Mouse (Mus musculus): ENCODE results near the gene Junb.

The Junb gene

DNA sequence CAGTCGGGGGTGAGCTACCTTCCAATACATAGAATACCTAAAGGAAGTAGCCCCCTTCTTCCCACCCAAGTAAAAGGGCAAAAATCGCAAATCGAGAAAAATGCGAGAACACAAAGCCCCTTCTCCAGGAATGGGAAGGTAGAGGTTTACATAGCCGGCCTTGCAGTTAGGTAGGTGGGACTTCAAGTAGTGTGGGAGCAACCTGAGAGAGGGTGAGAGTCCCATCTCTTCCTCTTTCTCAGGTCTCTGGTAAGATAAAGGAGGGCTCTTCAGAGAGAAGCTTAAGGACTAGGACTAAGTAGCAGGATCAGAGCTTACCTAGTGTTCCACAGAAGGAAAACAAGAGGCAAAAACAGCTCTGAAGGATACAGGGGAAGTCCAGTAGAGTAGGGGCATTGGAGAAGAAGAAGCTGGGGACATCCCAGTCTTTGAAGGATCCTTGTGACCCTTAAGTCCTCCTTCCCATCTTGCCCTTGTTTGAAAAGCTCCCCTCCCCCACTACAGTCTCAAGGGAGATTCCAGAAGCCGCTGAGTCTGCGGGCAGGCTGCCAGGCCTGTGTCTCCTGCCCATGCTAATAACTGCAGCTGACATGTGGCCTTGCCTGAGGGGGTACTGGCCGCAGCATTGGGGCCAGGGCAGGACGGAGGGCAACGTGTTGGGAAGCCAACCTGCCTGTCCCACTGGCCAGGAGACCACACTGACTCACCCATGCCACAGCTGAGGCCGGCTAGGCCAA is 2.3 kb upstream of the Junb start:
- no peak for TF ChIP-seq GATA4 (IDR thresholded peaks at IDR 0.05; ENCODE audit: insufficient replicate concordance, low read length)

DNA sequence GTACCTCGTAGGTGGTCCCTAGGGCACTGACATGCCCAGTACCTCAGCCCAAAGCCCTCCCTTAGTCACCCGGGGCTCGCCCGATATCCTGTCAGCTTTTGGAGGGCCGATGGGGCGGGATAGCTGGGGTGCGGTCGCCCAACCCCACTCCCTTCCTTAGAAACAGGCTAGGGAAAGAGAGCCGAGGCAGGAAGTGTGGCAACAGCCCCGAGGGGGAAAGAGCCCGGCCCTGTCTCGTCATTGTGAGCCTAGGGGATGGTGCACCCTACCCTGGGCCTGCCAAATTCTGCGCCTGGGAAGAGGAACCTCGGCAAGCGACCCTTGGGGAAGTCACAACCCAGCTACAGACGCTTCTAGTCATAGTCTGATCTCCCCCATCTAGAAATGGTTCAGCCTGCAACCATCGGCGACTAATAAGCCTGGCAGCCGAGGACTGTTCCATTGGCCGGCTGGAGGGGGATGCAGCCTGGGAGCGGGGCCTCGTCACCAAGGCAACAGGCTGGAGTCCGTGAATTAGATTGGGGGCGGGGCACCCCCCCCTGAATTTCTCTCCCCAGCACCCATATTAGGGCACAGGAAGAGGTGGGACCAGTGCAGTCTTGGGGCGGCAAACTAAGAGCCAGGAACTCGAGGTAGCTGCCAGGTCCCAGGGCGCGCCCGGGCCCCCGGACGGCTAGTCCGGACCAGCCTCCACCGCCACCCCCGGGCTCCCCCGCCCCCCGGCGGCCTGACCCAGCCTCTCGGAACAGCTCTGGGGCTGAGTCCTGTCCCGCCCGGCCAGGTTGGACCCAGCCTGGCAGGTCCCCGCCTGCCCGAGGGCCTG is 1.3 kb upstream of the Junb start:
- TF ChIP-seq GATA4 (IDR thresholded peaks at IDR 0.05; ENCODE audit: insufficient replicate concordance, low read length) = no peak; the same call in 1 of the 2 replicates

DNA sequence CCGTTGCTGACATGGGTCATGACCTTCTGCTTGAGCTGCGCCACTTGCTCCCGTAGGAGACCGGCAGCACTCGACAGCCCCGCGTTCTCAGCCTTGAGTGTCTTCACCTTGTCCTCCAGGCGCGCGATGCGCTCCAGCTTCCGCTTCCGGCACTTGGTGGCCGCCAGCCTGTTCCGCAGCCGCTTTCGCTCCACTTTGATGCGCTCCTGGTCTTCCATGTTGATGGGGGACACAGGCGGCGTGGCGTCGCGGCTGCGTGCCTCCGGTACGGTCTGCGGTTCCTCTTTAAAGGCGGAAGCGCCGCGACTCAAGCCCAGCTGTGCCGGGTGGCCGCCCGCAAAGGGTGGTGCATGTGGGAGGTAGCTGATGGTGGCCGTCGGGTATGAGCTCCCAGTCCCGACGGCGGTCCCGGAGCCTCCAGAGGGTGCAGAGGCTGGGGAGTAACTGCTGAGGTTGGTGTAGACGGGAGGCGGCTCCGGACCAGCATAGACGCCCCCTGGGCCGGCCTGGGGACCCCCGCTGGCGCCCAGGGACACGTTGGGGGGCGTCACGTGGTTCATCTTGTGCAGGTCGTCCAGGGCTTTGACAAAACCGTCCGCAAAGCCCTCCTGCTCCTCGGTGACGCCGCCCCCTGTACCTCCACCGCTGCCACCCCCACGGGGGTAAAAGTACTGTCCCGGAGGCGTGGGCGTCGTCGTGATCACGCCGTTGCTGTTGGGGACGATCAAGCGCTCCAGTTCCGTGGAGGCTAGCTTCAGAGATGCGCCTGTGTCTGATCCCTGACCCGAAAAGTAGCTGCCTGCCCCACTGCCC is 877 bp downstream of the Junb start:
- TF ChIP-seq GATA4 (IDR thresholded peaks at IDR 0.05; ENCODE audit: insufficient replicate concordance, low read length) = no peak

DNA sequence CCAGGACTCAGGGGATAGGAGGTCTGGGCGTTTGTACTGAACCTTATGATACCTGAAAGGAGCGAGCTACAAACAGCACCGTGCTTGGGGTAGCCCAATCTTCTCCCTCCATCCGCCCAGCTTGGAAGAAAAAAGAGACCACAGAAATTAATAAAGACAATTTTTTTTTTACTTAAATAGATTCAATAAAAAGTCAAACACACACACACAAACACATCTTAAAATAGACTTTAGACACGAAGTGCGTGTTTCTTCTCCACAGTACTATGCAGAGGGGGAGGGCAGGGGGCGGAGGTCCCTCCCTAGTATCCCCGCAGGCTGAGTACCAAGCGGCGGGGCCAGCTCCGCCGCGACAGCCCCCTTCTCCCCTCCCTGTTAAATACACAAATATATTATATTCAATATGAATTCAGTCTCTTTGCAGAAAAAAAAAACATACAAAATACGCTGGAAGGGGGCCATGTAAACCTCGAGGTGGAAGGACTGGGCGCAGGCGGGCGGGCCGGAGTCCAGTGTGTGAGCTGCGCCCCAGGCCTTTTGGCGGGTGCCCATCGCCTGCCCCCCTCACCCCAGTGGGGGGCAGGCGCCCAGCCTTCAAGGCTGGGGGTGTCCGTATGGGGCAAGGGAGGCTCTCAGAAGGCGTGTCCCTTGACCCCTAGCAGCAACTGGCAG is 1.6 kb downstream of the Junb start:
- no peak for TF ChIP-seq GATA4 (IDR thresholded peaks at IDR 0.05; ENCODE audit: insufficient replicate concordance, low read length)

DNA sequence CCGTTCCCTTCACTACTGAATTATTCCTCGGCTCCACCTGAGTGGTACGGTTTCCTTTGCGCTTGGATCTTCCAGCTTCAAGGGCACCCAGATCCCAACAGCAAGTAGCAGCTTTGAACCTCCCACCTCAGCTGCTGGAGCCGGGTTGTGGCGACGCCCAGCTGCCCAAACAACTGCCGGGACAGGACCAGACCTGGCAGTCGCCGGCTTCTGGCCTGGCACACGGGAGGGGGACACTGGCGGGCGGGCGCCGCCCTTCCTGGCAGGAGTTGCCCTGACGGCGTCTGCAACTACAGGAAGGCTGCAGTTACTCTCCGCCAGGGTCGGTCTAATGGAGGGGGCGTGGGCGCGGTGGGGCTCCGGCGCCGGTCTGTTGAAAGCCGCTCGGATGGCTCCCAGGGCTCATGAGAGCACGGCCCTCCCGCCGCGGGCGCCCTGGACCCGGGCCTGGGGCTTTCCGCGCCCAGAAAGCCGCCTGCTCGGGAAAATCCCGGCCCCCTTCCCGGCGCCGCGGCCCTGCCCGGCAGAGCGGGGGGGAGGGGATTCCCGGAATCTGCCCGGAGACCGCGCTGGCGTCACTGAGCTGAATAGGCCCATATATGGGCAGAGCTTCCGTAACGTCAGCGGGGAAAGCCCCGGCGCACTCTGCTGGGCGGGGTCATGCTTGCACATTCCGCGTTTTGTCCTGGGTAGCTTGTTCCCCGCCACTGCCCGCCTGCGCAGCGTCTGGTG is 2.3 kb downstream of the Junb start:
- no peak for TF ChIP-seq GATA4 (IDR thresholded peaks at IDR 0.05; ENCODE audit: insufficient replicate concordance, low read length)

DNA sequence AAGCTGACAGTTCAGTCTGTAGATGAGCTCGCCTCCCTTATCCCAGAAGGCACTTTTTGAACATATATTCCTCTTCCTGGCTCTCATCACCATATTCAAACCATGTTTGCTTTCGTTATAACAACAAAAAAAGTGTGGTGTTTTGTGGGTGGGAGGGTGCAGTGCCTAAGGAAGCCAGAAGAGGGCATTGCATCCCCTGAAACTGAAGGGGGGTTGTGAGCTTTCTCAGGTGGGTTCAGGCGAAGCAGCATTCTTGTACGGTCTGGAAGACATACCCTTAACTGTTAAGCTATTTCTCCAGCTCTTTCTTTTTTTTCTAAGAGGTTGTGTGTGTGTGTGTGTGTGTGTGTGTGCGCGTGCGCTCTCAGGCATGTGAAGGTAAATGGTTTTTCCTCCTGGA is 3.1 kb downstream of the Junb start:
- TF ChIP-seq GATA4 (IDR thresholded peaks at IDR 0.05; ENCODE audit: insufficient replicate concordance, low read length) = no peak

DNA sequence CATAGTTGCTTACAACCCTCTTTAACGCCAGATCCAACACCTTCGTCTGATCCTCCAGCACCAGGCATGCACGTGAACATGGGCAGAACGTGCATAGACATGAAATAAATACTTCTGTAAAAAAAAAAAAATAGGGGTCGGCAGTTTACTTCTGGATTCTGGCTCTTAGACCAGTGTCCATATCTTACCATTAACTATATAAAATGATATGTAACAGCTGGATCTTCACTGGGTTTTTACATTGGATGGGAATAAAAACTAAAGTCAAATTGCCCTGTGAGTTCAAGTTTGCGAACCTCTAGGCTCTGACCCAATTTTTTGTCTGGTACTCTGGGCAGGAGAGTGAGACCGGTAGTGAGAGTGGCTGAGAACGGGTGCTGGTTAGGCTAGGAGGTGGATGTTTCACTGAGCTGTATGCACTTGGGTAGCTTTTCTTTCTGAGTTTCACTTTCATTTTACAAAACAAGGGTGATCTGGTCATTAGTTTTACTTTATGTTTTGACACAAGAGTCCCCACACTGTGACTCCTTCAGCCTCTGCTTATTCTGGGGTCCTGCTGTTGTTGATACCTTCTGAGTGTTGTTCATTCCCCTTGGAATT is 3.9 kb downstream of the Junb start:
- no peak for TF ChIP-seq GATA4 (IDR thresholded peaks at IDR 0.05; ENCODE audit: insufficient replicate concordance, low read length)

DNA sequence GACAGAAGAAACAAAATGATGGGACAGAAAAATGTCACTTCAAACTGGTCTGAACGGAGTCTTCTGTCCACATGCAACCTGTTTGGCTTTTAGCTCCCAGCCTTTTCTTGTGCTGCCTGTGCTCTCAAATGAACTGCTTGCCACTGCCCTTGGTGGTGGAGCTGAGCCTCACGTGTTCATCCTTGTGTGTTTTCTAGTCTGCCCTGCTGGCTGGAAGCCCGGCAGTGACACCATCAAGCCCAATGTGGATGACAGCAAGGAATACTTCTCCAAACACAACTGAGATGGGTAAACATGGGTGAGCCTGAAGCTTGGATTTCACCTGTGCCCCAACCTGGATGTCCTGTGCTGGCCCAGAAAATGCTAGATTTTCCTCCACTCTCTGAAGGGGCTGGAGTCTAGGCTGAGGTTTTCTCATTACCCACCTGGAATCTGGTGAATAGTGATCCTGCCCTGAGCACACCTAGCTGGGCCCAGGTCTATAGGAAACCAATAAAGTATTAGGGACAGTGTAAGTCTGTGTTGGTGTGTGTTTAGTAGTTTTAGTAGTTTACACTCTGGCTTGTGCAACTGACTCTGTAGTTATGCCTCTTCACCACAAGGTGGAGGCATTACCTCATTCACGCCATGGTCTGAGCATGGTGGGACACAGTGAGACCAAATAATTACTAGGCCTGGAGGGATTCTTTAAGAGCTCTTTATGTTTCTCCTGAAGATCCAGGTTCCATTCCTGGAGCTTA is 4.5 kb downstream of the Junb start:
- no peak for TF ChIP-seq GATA4 (IDR thresholded peaks at IDR 0.05; ENCODE audit: insufficient replicate concordance, low read length)

DNA sequence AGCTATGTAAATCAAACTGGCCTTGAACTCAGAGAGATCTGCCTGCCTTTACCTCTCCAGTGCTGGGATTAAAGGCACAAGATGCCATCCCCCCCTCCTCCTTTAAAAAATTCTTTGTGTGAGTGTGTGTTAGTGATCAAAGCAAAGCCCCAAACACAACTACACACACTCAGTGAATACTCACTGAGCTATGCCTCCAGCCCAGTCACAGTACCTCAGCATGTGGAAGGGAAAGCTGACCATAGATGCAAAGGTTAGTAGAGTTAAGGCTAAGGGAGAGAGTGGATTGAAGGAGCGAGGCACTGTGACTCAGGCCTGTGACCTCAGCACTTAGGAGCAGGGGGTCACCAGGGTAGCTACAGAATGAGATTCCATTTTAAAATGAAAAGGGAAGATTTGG is 5.4 kb downstream of the Junb start:
- TF ChIP-seq GATA4 (IDR thresholded peaks at IDR 0.05; ENCODE audit: insufficient replicate concordance, low read length) = no peak

DNA sequence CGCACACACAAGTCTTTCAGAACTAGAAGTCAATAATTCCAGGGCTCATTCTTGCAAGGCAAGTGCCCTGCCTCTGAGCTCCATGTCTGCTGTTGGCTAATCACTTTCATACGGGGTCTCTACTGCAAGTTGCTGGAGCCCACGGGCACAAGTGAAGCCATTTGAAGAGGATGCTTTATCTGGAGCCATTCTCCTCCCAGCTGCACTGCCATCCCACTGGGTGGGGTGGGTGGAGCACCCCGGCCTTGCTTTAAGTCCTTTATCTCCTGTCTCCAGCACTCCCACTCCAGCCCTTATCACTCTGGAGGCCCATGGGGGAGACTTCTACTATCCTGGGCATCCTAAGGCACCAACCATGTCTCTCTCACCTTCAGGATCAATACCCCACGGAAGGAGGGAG is 7.6 kb downstream of the Junb start:
- no peak for TF ChIP-seq GATA4 (IDR thresholded peaks at IDR 0.05; ENCODE audit: insufficient replicate concordance, low read length)

DNA sequence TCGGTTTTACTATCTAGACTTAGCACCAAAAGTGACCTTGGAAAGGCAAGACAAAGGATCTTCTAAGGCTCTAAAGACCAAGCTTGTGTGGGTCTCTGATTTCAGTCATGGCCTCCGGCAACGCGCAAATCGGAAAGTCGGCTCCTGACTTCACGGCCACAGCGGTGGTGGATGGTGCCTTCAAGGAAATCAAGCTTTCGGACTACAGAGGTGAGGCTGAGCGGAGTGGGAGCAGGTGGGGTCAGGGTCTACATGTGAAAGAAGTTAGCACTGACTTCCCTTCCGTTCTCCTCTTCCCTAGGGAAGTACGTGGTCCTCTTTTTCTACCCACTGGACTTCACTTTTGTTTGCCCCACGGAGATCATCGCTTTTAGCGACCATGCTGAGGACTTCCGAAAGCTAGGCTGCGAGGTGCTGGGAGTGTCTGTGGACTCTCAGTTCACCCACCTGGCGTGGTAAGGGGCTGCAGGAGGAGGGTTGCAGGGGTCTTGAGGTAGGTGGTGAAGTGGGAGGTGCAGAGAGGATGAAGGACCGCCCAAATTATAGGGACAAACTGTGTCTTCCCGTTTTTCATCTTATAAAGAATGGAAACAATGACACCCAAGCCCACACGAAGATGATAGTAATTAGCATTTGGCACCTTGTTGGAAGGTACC is 8.3 kb downstream of the Junb start:
- TF ChIP-seq GATA4 (IDR thresholded peaks at IDR 0.05; ENCODE audit: insufficient replicate concordance, low read length) = no peak

DNA sequence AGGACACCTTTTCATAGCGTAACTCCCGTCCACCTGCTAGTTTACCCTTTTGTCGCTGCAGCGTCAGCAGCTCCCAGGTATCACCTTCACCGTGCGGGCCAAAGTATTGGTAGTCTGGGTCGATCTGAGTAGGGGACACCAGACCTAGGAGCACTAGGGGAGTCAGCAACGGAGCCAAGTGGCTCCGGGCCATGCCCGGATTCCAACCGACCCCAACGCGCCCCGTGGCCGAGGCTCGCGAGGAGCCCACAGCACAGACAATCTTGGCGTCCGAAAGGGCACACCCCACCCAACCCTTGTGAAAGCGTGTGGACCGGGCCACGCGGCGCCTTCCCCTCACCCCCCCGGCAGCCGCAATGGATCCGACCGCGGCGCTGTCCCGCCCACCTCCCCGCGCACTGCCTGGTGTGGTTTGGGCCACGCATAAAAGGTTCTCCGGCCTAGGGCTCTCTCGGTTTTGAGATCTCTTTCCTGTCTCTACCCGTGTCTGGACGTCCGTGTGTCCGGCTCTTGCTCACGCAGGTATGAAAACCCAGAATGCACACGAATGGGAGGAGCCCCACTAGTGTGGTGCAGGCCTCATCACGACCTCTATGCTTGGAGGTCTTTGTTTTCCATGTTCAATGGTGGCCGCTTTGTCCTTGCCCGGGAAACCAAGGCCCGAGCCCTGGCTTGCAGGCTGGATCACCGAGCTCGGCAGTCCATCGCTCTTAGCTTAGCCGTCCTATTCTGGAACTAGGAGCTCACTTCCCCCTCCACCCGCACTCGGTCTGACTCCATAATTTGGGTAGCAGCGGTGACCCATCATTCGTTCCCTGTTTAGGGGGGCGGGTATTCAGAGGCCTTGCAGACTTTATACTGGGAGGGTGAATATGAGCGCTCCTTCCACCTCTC is 9.0 kb downstream of the Junb start, which contains the start of the genes Gm49661, Prdx2 and Rnaseh2a:
TSS of gene Gm49661 (minus strand) at position 193 of the 894 bp plus-strand sequence.
TSS of gene Prdx2 (plus strand) at position 347 of the 894 bp plus-strand sequence.
TSS of gene Rnaseh2a (minus strand) at position 527 of the 894 bp plus-strand sequence.
- TF ChIP-seq GATA4 (IDR thresholded peaks at IDR 0.05; ENCODE audit: insufficient replicate concordance, low read length) = no peak

Measured in liver, adult (tissue).